Mouse (Mus musculus) left cerebral cortex, adult 9 months (tissue): ENCODE data around the gene Tesk1.
A peak's percentile ranks its signal among the peaks of the same experiment; 100 is the strongest.
"Not testable (repeated sequence)": the region's sequence is repeated elsewhere in the genome, so short reads cannot be mapped to it uniquely, and the experiment has no call there.

ENCODE experiments used
- DNase-seq, 2 experiments: peaks; one replicate each; pipeline ENCODE4 v3.0.0; 2022; ENCODE audit warnings: low spot score in 2 of 2

Gene Tesk1

GRCm38 (mm10) chr4:43453413-43453812 is 11.7 kb downstream of the Tesk1 start:
- DNase-seq, result no peak

GRCm38 (mm10) chr4:43454041-43454836 is 12.5 kb downstream of the Tesk1 start, which contains the start of gene Cd72:
Gene Cd72 (minus strand): TSS chr4:43454628.
- no peak for DNase-seq

- no peak for DNase-seq
Measured at GRCm38 (mm10) chr4:43456470-43456869, 14.7 kb downstream of the Tesk1 start.

- DNase-seq, result no peak
Measured at GRCm38 (mm10) chr4:43457124-43457523, 15.4 kb downstream of the Tesk1 start.

- DNase-seq, result no peak
Measured at GRCm38 (mm10) chr4:43463102-43463501, 21.4 kb downstream of the Tesk1 start.

GRCm38 (mm10) chr4:43465935-43466334 is 24.2 kb downstream of the Tesk1 start:
- DNase-seq, result no peak

- DNase-seq, result no peak
Measured at GRCm38 (mm10) chr4:43466872-43467271, 25.1 kb downstream of the Tesk1 start.

GRCm38 (mm10) chr4:43470301-43470700 is 28.6 kb downstream of the Tesk1 start:
- DNase-seq, result no peak

- no peak for DNase-seq
Measured at GRCm38 (mm10) chr4:43473636-43474035, 31.9 kb downstream of the Tesk1 start.

- no peak for DNase-seq
Measured at GRCm38 (mm10) chr4:43476604-43477003, 34.9 kb downstream of the Tesk1 start.

GRCm38 (mm10) chr4:43477857-43478533 is 36.3 kb downstream of the Tesk1 start:
- peak; percentile 62 to 90 for DNase-seq

- no peak for DNase-seq
Measured at GRCm38 (mm10) chr4:43478534-43478858, 36.8 kb downstream of the Tesk1 start.

- no peak for DNase-seq
Measured at GRCm38 (mm10) chr4:43478906-43479832, 37.4 kb downstream of the Tesk1 start.

- no peak for DNase-seq
Measured at GRCm38 (mm10) chr4:43480985-43481384, 39.2 kb downstream of the Tesk1 start.

- DNase-seq, result no peak
Measured at GRCm38 (mm10) chr4:43481894-43482456, 40.2 kb downstream of the Tesk1 start.

- DNase-seq, result no peak
Measured at GRCm38 (mm10) chr4:43482591-43482990, 40.9 kb downstream of the Tesk1 start.

- DNase-seq, result no peak
Measured at GRCm38 (mm10) chr4:43483535-43484091, 41.9 kb downstream of the Tesk1 start, which contains the start of gene Sit1. Gene Sit1 (minus strand): TSS chr4:43483734.

GRCm38 (mm10) chr4:43485666-43486065 is 43.9 kb downstream of the Tesk1 start:
- DNase-seq, result not testable (repeated sequence)

- DNase-seq, result no peak
Measured at GRCm38 (mm10) chr4:43489611-43490010, 47.9 kb downstream of the Tesk1 start.

- DNase-seq, result no peak
Measured at GRCm38 (mm10) chr4:43490801-43491200, 49.1 kb downstream of the Tesk1 start.

GRCm38 (mm10) chr4:43492101-43492820 is 50.5 kb downstream of the Tesk1 start:
- no peak for DNase-seq
